Comparison of ENCODE assay signal across 8 mouse cellular contexts in genomic region chr10:111335517-111336352, GRCm38 (mm10). TPM values are rescaled to one million over a fixed set of nuclear protein-coding genes. Genes with fewer than 3 reads are reported as not detected.
DNase-seq lines count a peak whose midpoint lies in the region; ATAC-seq and TF ChIP-seq lines count a peak whose summit lies in the region.

No protein-coding gene starts in this region.

- no peak overlapping the region for H3K27ac ChIP-seq in forebrain, embryonic 15.5 days (replicated peaks)
- no peak overlapping the region for H3K27ac ChIP-seq in kidney, postnatal 0 days

- ATAC-seq in forebrain, embryonic 15.5 days (replicated peaks): 0 out of 2 replicates have a peak, but pooled peaks have one; percentile 43
- no peak for ATAC-seq in kidney, postnatal 0 days (replicated peaks; ENCODE audit: low FRiP score, low read depth)
- ATAC-seq in megakaryocyte progenitor cell, adult 5-6 weeks (replicated peaks; ENCODE audit: poor library complexity): peak; percentile 72; the same call in 1 of the 2 replicates
- no peak for ATAC-seq in CD4-positive, CD25-positive, alpha-beta regulatory T cell, adult 4 months

- H3K36me3 ChIP-seq in forebrain, embryonic 15.5 days: no peaks in the 10 kb centered on the region
- no peaks in the 10 kb centered on the region for H3K36me3 ChIP-seq in kidney, postnatal 0 days (ENCODE audit: insufficient read depth, low read length)

- TF ChIP-seq CTCF in kidney, postnatal 0 days (IDR thresholded peaks at IDR 0.05; ENCODE audit: low read depth): no peak

- H3K9ac ChIP-seq in forebrain, embryonic 15.5 days (replicated peaks): no peak overlapping the region
- H3K9ac ChIP-seq in kidney, postnatal 0 days (ENCODE audit: low read depth, low read length): no peak overlapping the region

- peaks cover 5% of the 10 kb centered on the region; the same call in 1 of the 2 replicates for H3K4me1 ChIP-seq in forebrain, embryonic 15.5 days
- no peaks in the 10 kb centered on the region for H3K4me1 ChIP-seq in kidney, postnatal 0 days (replicated peaks; ENCODE audit: insufficient read depth, low read length)

- whole genome bisulfite sequencing in forebrain, embryonic 15.5 days: 23% methylated on average over 29 of the region's 29 CpGs
- WGBS in kidney, postnatal 0 days: 17% methylated on average over 29 of the region's 29 CpGs

- H3K4me3 ChIP-seq in forebrain, embryonic 15.5 days: no peak overlapping the region
- H3K4me3 ChIP-seq in kidney, postnatal 0 days (replicated peaks; ENCODE audit: low read depth, low read length): no peak overlapping the region; the same call in 1 of the 2 replicates

- intact Hi-C loops in left cerebral cortex, postnatal 25 days (cut with DNase I): no loop called here

- H3K4me2 ChIP-seq in forebrain, embryonic 15.5 days (replicated peaks): peak overlapping the region; percentile 16; the same call in 1 of the 2 replicates
- peak overlapping the region; percentile 43 for H3K4me2 ChIP-seq in kidney, postnatal 0 days (ENCODE audit: low read length)

- peak; percentile 17 for DNase-seq in kidney, adult 18-20 months
- no peak for DNase-seq in kidney, adult 11 months
- peak; percentile 41 for DNase-seq in kidney, postnatal 0 days (ENCODE audit: low spot score)
- DNase-seq in layer of hippocampus, postnatal 10 days (ENCODE audit: low spot score in 2 of 2): no peak
- no peak for DNase-seq in left cerebral cortex, postnatal 25 days (ENCODE audit: low spot score in 2 of 2)

- H3K27me3 ChIP-seq in forebrain, embryonic 15.5 days: no peaks in the 10 kb centered on the region
- H3K27me3 ChIP-seq in kidney, postnatal 0 days (ENCODE audit: insufficient read depth, low read length): no peaks in the 10 kb centered on the region

- H3K9me3 ChIP-seq in forebrain, embryonic 15.5 days: no peaks in the 10 kb centered on the region
- no peaks in the 10 kb centered on the region for H3K9me3 ChIP-seq in kidney, postnatal 0 days (replicated peaks; ENCODE audit: low read length)

RNA-seq across cellular contexts. Expression of gene Bbs10, which starts 37.3 kb away (rescaled TPM):
- 5.3 and 6.3 TPM in 2 replicates for polyA plus RNA-seq in forebrain, embryonic 15.5 days (2015; fragmentation: Nextera tagmentation; extraction: Ambion mirVana)
- 5.7 and 6.2 TPM in 2 replicates for polyA plus RNA-seq in kidney, postnatal 0 days (2015; fragmentation: Nextera tagmentation; extraction: Ambion mirVana)
- 2.9 and 3.8 TPM in 2 replicates for total RNA-seq in megakaryocyte progenitor cell, adult 5-6 weeks (2015)
- 1.3 and 4.9 TPM in 2 replicates for total RNA-seq in megakaryocyte progenitor cell, adult 5-6 weeks (2017)
- 1 to 10 TPM; 3.8 to 4.2 TPM for total RNA-seq in layer of hippocampus, postnatal 10 days (2021)
- 1 to 10 TPM; 5.2 to 6.8 TPM for total RNA-seq in left cerebral cortex, postnatal 25 days (2021)
- polyA plus RNA-seq in CD4-positive, CD25-positive, alpha-beta regulatory T cell, adult 4 months (2017; shearing (Covaris generic)): 1 to 10 TPM; 1.5 to 2.0 TPM

Comparison
In these comparisons a context has a peak if more than half of its experiments do, and no peak if none do; other contexts are left out.
1. DNase-seq: peak in kidney, adult 18-20 months (single experiment) and kidney, postnatal 0 days (single experiment); none in kidney, adult 11 months (single experiment), layer of hippocampus, postnatal 10 days (0 of 2) and left cerebral cortex, postnatal 25 days (0 of 2).
2. ATAC-seq: peak in forebrain, embryonic 15.5 days (single experiment) and megakaryocyte progenitor cell, adult 5-6 weeks (single experiment); none in kidney, postnatal 0 days (single experiment) and CD4-positive, CD25-positive, alpha-beta regulatory T cell, adult 4 months (single experiment).